Mouse (Mus musculus): ENCODE measurements around the gene Prkcz.
"Not testable (repeated sequence)": the region's sequence is repeated elsewhere in the genome, so short reads cannot be mapped to it uniquely, and the experiment has no call there.

Prkcz gene

GRCm38 (mm10) chr4:155280768-155281121 lies 80.4 kb downstream of the Prkcz start:
- DNase-seq, result no peak

- no peak for DNase-seq
These were observed 81.0 kb downstream of the Prkcz start for GRCm38 (mm10) chr4:155279926-155280767.

- DNase-seq, result no peak
These were observed 82.1 kb downstream of the Prkcz start for GRCm38 (mm10) chr4:155279054-155279453.

GRCm38 (mm10) chr4:155277963-155278362 lies 83.2 kb downstream of the Prkcz start:
- no peak for DNase-seq

- peak; percentile 59 to 66 for DNase-seq
These were observed 86.3 kb downstream of the Prkcz start for GRCm38 (mm10) chr4:155274851-155275250.

GRCm38 (mm10) chr4:155274451-155274850 lies 86.7 kb downstream of the Prkcz start:
- no peak for DNase-seq

GRCm38 (mm10) chr4:155268382-155268781 lies 92.8 kb downstream of the Prkcz start:
- DNase-seq, result peak; percentile 80 to 82

- DNase-seq, result peak; percentile 47 to 51
These were observed 93.5 kb downstream of the Prkcz start for GRCm38 (mm10) chr4:155267639-155268175.

- peak; percentile 51 to 54 for DNase-seq
These were observed 94.1 kb downstream of the Prkcz start for GRCm38 (mm10) chr4:155267047-155267543.

GRCm38 (mm10) chr4:155264521-155265321 lies 96.4 kb downstream of the Prkcz start:
- DNase-seq, result peak; percentile 80 to 85

- DNase-seq, result no peak
These were observed 108.9 kb downstream of the Prkcz start for GRCm38 (mm10) chr4:155252253-155252652.

- peak; percentile 57 to 65 for DNase-seq
These were observed 110.0 kb downstream of the Prkcz start for GRCm38 (mm10) chr4:155251147-155251546.

- DNase-seq, result peak; percentile 47 to 61
These were observed 110.6 kb downstream of the Prkcz start for GRCm38 (mm10) chr4:155250361-155251117.

- peak; percentile 94 for DNase-seq
These were observed 111.4 kb downstream of the Prkcz start, which contains the start of gene Faap20 for GRCm38 (mm10) chr4:155249648-155250351. Gene Faap20, plus strand, starts transcription at chr4:155249802.

- DNase-seq, result peak; percentile 98
These were observed 111.9 kb downstream of the Prkcz start for GRCm38 (mm10) chr4:155249257-155249647.

GRCm38 (mm10) chr4:155248054-155248453 lies 113.1 kb downstream of the Prkcz start:
- DNase-seq, result not testable (repeated sequence)

GRCm38 (mm10) chr4:155246691-155247105 lies 114.5 kb downstream of the Prkcz start:
- peak; percentile 88 to 94 for DNase-seq

GRCm38 (mm10) chr4:155245770-155246492 lies 115.2 kb downstream of the Prkcz start:
- peak in 1 of 2 experiments; percentile 47 for DNase-seq

GRCm38 (mm10) chr4:155243233-155243632 lies 117.9 kb downstream of the Prkcz start:
- DNase-seq, result no peak

GRCm38 (mm10) chr4:155242292-155242691 lies 118.9 kb downstream of the Prkcz start:
- peak; percentile 70 to 77 for DNase-seq

GRCm38 (mm10) chr4:155241789-155242188 lies 119.4 kb downstream of the Prkcz start:
- DNase-seq, result peak; percentile 84 to 91

Measured in cerebellum, postnatal 10 days (tissue).